Mouse (Mus musculus) neural tube, embryonic 15.5 days (tissue): ENCODE data around the gene Slc51a. TPM values are rescaled to one million over a fixed set of nuclear protein-coding genes. Genes with fewer than 3 reads are reported as not detected.
"Not testable (repeated sequence)": the region's sequence is repeated elsewhere in the genome, so short reads cannot be mapped to it uniquely, and the experiment has no call there.

Source experiments
- ATAC-seq: fragments of 200-750 bp; cut with Nextera tagmentation; 2 replicates; pipeline ENCODE4 v1.8.0; 2017; ENCODE audit warnings: mild to moderate bottlenecking, moderate TSS enrichment, moderate library complexity; ENCODE audit not compliant: low FRiP score
- H3K27ac ChIP-seq: fragments of 300-500 bp; sonication (generic); replicated peaks from 2 replicates; pipeline ENCODE4 v1.5.1; 2015; ENCODE audit warnings: mild to moderate bottlenecking, inconsistent platforms
- H3K27me3 ChIP-seq: fragments of 300-500 bp; sonication (generic); replicated peaks from 2 replicates; pipeline ENCODE4 v1.6.1; 2015; ENCODE audit warnings: inconsistent platforms
- H3K36me3 ChIP-seq: fragments of 300-500 bp; sonication (generic); 2 replicates; pipeline ENCODE4 v1.6.1; 2015; ENCODE audit warnings: inconsistent platforms
- H3K4me1 ChIP-seq: fragments of 300-500 bp; sonication (generic); 2 replicates; pipeline ENCODE4 v1.6.1; 2015; ENCODE audit warnings: inconsistent platforms
- H3K4me2 ChIP-seq: fragments of 300-500 bp; sonication (generic); 2 replicates; pipeline ENCODE4 v1.6.1; 2015; ENCODE audit warnings: inconsistent platforms, mild to moderate bottlenecking, moderate library complexity
- H3K4me3 ChIP-seq: fragments of 300-500 bp; sonication (generic); replicated peaks from 2 replicates; pipeline ENCODE4 v1.5.1; 2015; ENCODE audit warnings: mild to moderate bottlenecking, inconsistent platforms
- H3K9ac ChIP-seq: fragments of 300-500 bp; sonication (generic); replicated peaks from 2 replicates; pipeline ENCODE4 v1.6.1; 2015; ENCODE audit warnings: mild to moderate bottlenecking, inconsistent platforms
- H3K9me3 ChIP-seq: fragments of 300-500 bp; sonication (generic); replicated peaks from 2 replicates; pipeline ENCODE4 v1.6.1; 2016; ENCODE audit warnings: inconsistent platforms
- WGBS: fragments of 180-500 bp; shearing (Covaris S2); methylation state at CpG from one replicate; pipeline ENCODE4 v1.1.7; 2015; ENCODE audit warnings: mixed read lengths; 5-methylcytosine and 5-hydroxymethylcytosine counted together
- polyA plus RNA-seq: library from polyadenylated mRNA; unstranded; fragments of >200 nt; fragmentation: Nextera tagmentation; extraction: Ambion mirVana; gene quantifications from 2 replicates; pipeline ENCODE4 v1.2.1, GENCODE M21; 2015

Gene Slc51a
- polyA plus RNA-seq, 1 experiment from 2014 or later = 0.13 TPM

- Histone ChIP-seq H3K27me3 (0 out of 2 replicates have a peak, but pooled peaks cover 3% of the 10 kb centered on the region), H3K9ac (no peak overlapping the region), H3K4me1 (peaks cover 9% of the 10 kb centered on the region), H3K36me3 (no peaks in the 10 kb centered on the region), H3K9me3 (no peaks in the 10 kb centered on the region), H3K4me2 (no peak overlapping the region), H3K27ac (no peak overlapping the region), H3K4me3 (no peak overlapping the region)
- ATAC-seq = no peak
- 20% methylated on average over 9 of the region's 9 CpGs for WGBS
These were observed 19.7 kb upstream of the Slc51a start for GRCm38 (mm10) chr16:32507407-32507806.

- no peak overlapping the region for H3K9ac ChIP-seq
- H3K36me3 ChIP-seq = no peaks in the 10 kb centered on the region
- H3K27me3 ChIP-seq = 0 out of 2 replicates have a peak, but pooled peaks cover 3% of the 10 kb centered on the region
- H3K4me1 ChIP-seq = peaks cover 9% of the 10 kb centered on the region
- no peak overlapping the region for H3K4me2 ChIP-seq
- ATAC-seq = no peak
- no peak overlapping the region for H3K4me3 ChIP-seq
- WGBS = 79% methylated on average over 7 of the region's 7 CpGs
- H3K9me3 ChIP-seq = no peaks in the 10 kb centered on the region
- H3K27ac ChIP-seq = no peak overlapping the region
These were observed 19.2 kb upstream of the Slc51a start for GRCm38 (mm10) chr16:32506868-32507267.

GRCm38 (mm10) chr16:32506298-32506697 lies 18.6 kb upstream of the Slc51a start:
- Histone ChIP-seq H3K27me3 (0 out of 2 replicates have a peak, but pooled peaks cover 3% of the 10 kb centered on the region), H3K36me3 (no peaks in the 10 kb centered on the region), H3K27ac (no peak overlapping the region), H3K9ac (no peak overlapping the region), H3K4me2 (no peak overlapping the region), H3K4me1 (peaks cover 9% of the 10 kb centered on the region), H3K4me3 (no peak overlapping the region), H3K9me3 (no peaks in the 10 kb centered on the region)
- no peak for ATAC-seq
- WGBS = 83% methylated on average over 8 of the region's 8 CpGs

GRCm38 (mm10) chr16:32503633-32504032 lies 16.0 kb upstream of the Slc51a start:
- 74% methylated on average over 6 of the region's 6 CpGs for WGBS

GRCm38 (mm10) chr16:32502621-32503335 lies 15.1 kb upstream of the Slc51a start:
- WGBS = 89% methylated on average over 12 of the region's 12 CpGs
- H3K27me3 ChIP-seq = 0 out of 2 replicates have a peak, but pooled peaks cover 3% of the 10 kb centered on the region
- H3K9ac ChIP-seq = no peak overlapping the region
- H3K27ac ChIP-seq = no peak overlapping the region
- H3K36me3 ChIP-seq = no peaks in the 10 kb centered on the region
- no peaks in the 10 kb centered on the region for H3K9me3 ChIP-seq
- H3K4me2 ChIP-seq = no peak overlapping the region
- no peak for ATAC-seq
- H3K4me1 ChIP-seq = peaks cover 10% of the 10 kb centered on the region; the same call in 1 of the 2 replicates
- H3K4me3 ChIP-seq = no peak overlapping the region

More at GRCm38 (mm10) chr16:32503633-32504032, 16.0 kb upstream of the Slc51a start:
- H3K27me3 ChIP-seq = 0 out of 2 replicates have a peak, but pooled peaks cover 3% of the 10 kb centered on the region
- H3K4me2 ChIP-seq = no peak overlapping the region
- no peak overlapping the region for H3K4me3 ChIP-seq
- H3K27ac ChIP-seq = no peak overlapping the region
- H3K36me3 ChIP-seq = no peaks in the 10 kb centered on the region
- no peak for ATAC-seq
- no peaks in the 10 kb centered on the region for H3K9me3 ChIP-seq
- peaks cover 10% of the 10 kb centered on the region; the same call in 1 of the 2 replicates for H3K4me1 ChIP-seq
- H3K9ac ChIP-seq = no peak overlapping the region

GRCm38 (mm10) chr16:32501459-32501858 lies 13.8 kb upstream of the Slc51a start:
- peaks cover 10% of the 10 kb centered on the region; the same call in 1 of the 2 replicates for H3K4me1 ChIP-seq
- no peak overlapping the region for H3K9ac ChIP-seq
- 59% methylated on average over 7 of the region's 7 CpGs for WGBS
- no peak overlapping the region for H3K27ac ChIP-seq
- H3K36me3 ChIP-seq = no peaks in the 10 kb centered on the region
- H3K4me3 ChIP-seq = no peak overlapping the region
- no peak overlapping the region for H3K4me2 ChIP-seq
- ATAC-seq = no peak
- H3K27me3 ChIP-seq = 0 out of 2 replicates have a peak, but pooled peaks cover 3% of the 10 kb centered on the region
- no peaks in the 10 kb centered on the region for H3K9me3 ChIP-seq

- Histone ChIP-seq H3K9ac (peak overlapping the region; percentile 51), H3K9me3 (no peaks in the 10 kb centered on the region), H3K36me3 (no peaks in the 10 kb centered on the region), H3K27me3 (no peaks in the 10 kb centered on the region), H3K4me3 (peak overlapping the region; percentile 40), H3K4me2 (peak overlapping the region; percentile 69), H3K27ac (peak overlapping the region; percentile 60), H3K4me1 (peaks cover 10% of the 10 kb centered on the region; the same call in 1 of the 2 replicates)
- 9% methylated on average over 22 of the region's 22 CpGs for WGBS
- ATAC-seq = peak; percentile 93
These were observed 11.9 kb upstream of the Slc51a start for GRCm38 (mm10) chr16:32499430-32500037.

- Histone ChIP-seq H3K27me3 (no peaks in the 10 kb centered on the region), H3K4me3 (peak overlapping the region; percentile 40; the same call in 1 of the 2 replicates), H3K36me3 (no peaks in the 10 kb centered on the region), H3K9ac (no peak overlapping the region), H3K27ac (no peak overlapping the region), H3K9me3 (no peaks in the 10 kb centered on the region), H3K4me2 (peak overlapping the region; percentile 69), H3K4me1 (peaks cover 10% of the 10 kb centered on the region; the same call in 1 of the 2 replicates)
- no peak for ATAC-seq
- WGBS = 65% methylated on average over 13 of the region's 13 CpGs
These were observed 11.3 kb upstream of the Slc51a start for GRCm38 (mm10) chr16:32498996-32499395.

- WGBS = 67% methylated on average over 3 of the region's 3 CpGs
- Histone ChIP-seq H3K27me3 (no peaks in the 10 kb centered on the region), H3K9ac (no peak within 1 kb of the TSS), H3K36me3 (no peaks in the 10 kb centered on the region), H3K27ac (no peak within 1 kb of the TSS), H3K4me2 (no peak within 1 kb of the TSS), H3K4me3 (no peak within 1 kb of the TSS), H3K4me1 (peaks cover 10% of the 10 kb centered on the region; the same call in 1 of the 2 replicates), H3K9me3 (no peaks in the 10 kb centered on the region)
- no peak for ATAC-seq
These were observed 8.3 kb upstream of the Slc51a start, which contains the start of gene Zdhhc19 for GRCm38 (mm10) chr16:32495965-32496364. TSS of gene Zdhhc19 (plus strand) at chr16:32496265.

- not testable (repeated sequence) for H3K4me2 ChIP-seq, ATAC-seq
- 79% methylated on average over 6 of the region's 6 CpGs for WGBS
These were observed 6.7 kb upstream of the Slc51a start for GRCm38 (mm10) chr16:32494371-32494770.

GRCm38 (mm10) chr16:32488939-32489338 lies 1.3 kb upstream of the Slc51a start:
- no peaks in the 10 kb centered on the region for H3K27me3 ChIP-seq

More at GRCm38 (mm10) chr16:32494371-32494770, 6.7 kb upstream of the Slc51a start:
- not testable (repeated sequence) for H3K9me3 ChIP-seq, H3K4me3 ChIP-seq, H3K27me3 ChIP-seq, H3K4me1 ChIP-seq, H3K36me3 ChIP-seq, H3K27ac ChIP-seq, H3K9ac ChIP-seq

GRCm38 (mm10) chr16:32486046-32486445 lies 1.6 kb downstream of the Slc51a start:
- Histone ChIP-seq H3K4me3 (no peak overlapping the region), H3K27me3 (no peaks in the 10 kb centered on the region), H3K36me3 (no peaks in the 10 kb centered on the region), H3K9me3 (no peaks in the 10 kb centered on the region), H3K27ac (no peak overlapping the region), H3K4me2 (no peak overlapping the region), H3K4me1 (no peaks in the 10 kb centered on the region), H3K9ac (no peak overlapping the region)
- WGBS = 79% methylated on average over 6 of the region's 6 CpGs
- no peak for ATAC-seq

More at GRCm38 (mm10) chr16:32488939-32489338, 1.3 kb upstream of the Slc51a start:
- no peaks in the 10 kb centered on the region for H3K9me3 ChIP-seq
- no peak overlapping the region for H3K27ac ChIP-seq
- H3K4me3 ChIP-seq = no peak overlapping the region
- no peak overlapping the region for H3K4me2 ChIP-seq
- ATAC-seq = no peak
- H3K36me3 ChIP-seq = no peaks in the 10 kb centered on the region
- no peaks in the 10 kb centered on the region for H3K4me1 ChIP-seq
- WGBS = 95% methylated on average over 3 of the region's 3 CpGs
- no peak overlapping the region for H3K9ac ChIP-seq
